Mouse (Mus musculus): ENCODE data around the gene Ttll1.
"Not testable (repeated sequence)": the region's sequence is repeated elsewhere in the genome, so short reads cannot be mapped to it uniquely, and the experiment has no call there.

Ttll1 gene

GRCm38 (mm10) chr15:83523638-83524332 is 13.1 kb upstream of the Ttll1 start:
- DNase-seq (ENCODE audit: low spot score in 2 of 2) = no peak

GRCm38 (mm10) chr15:83523196-83523595 is 12.5 kb upstream of the Ttll1 start:
- DNase-seq (ENCODE audit: low spot score in 2 of 2) = no peak

GRCm38 (mm10) chr15:83520861-83521382 is 10.2 kb upstream of the Ttll1 start:
- no peak for DNase-seq (ENCODE audit: low spot score in 2 of 2)

- peak; percentile 39 to 59 for DNase-seq (ENCODE audit: low spot score in 2 of 2)
Observed at GRCm38 (mm10) chr15:83518215-83519048, 7.7 kb upstream of the Ttll1 start.

- no peak for DNase-seq (ENCODE audit: low spot score in 2 of 2)
Observed at GRCm38 (mm10) chr15:83515018-83515417, 4.3 kb upstream of the Ttll1 start.

GRCm38 (mm10) chr15:83512489-83513281 is 2.0 kb upstream of the Ttll1 start:
- no peak for DNase-seq (ENCODE audit: low spot score in 2 of 2)

GRCm38 (mm10) chr15:83509950-83510804 is 516 bp downstream of the Ttll1 start:
- no peak for DNase-seq (ENCODE audit: low spot score in 2 of 2)

GRCm38 (mm10) chr15:83501483-83501882 is 9.2 kb downstream of the Ttll1 start:
- DNase-seq (ENCODE audit: low spot score in 2 of 2) = not testable (repeated sequence)

GRCm38 (mm10) chr15:83500352-83500751 is 10.3 kb downstream of the Ttll1 start:
- peak; percentile 63 to 80 for DNase-seq (ENCODE audit: low spot score in 2 of 2)

GRCm38 (mm10) chr15:83499211-83499755 is 11.4 kb downstream of the Ttll1 start:
- no peak for DNase-seq (ENCODE audit: low spot score in 2 of 2)

- peak in 1 of 2 experiments; percentile 43 for DNase-seq (ENCODE audit: low spot score in 2 of 2)
Observed at GRCm38 (mm10) chr15:83497299-83497698, 13.4 kb downstream of the Ttll1 start.

- no peak for DNase-seq (ENCODE audit: low spot score in 2 of 2)
Observed at GRCm38 (mm10) chr15:83495787-83496367, 14.8 kb downstream of the Ttll1 start.

- no peak for DNase-seq (ENCODE audit: low spot score in 2 of 2)
Observed at GRCm38 (mm10) chr15:83495195-83495594, 15.5 kb downstream of the Ttll1 start.

- DNase-seq (ENCODE audit: low spot score in 2 of 2) = no peak
Observed at GRCm38 (mm10) chr15:83494572-83494920, 16.1 kb downstream of the Ttll1 start.

GRCm38 (mm10) chr15:83493856-83494571 is 16.7 kb downstream of the Ttll1 start:
- DNase-seq (ENCODE audit: low spot score in 2 of 2) = no peak

GRCm38 (mm10) chr15:83491891-83492290 is 18.8 kb downstream of the Ttll1 start:
- no peak for DNase-seq (ENCODE audit: low spot score in 2 of 2)

- no peak for DNase-seq (ENCODE audit: low spot score in 2 of 2)
Observed at GRCm38 (mm10) chr15:83489471-83489870, 21.2 kb downstream of the Ttll1 start.

GRCm38 (mm10) chr15:83487477-83488115 is 23.1 kb downstream of the Ttll1 start:
- no peak for DNase-seq (ENCODE audit: low spot score in 2 of 2)

GRCm38 (mm10) chr15:83484311-83484710 is 26.4 kb downstream of the Ttll1 start:
- no peak for DNase-seq (ENCODE audit: low spot score in 2 of 2)
